Mouse (Mus musculus) forebrain, embryonic 12.5 days (tissue): ENCODE results near the gene Sp9. TPM values are rescaled to one million over a fixed set of nuclear protein-coding genes. Genes with fewer than 3 reads are reported as not detected.
A peak's percentile ranks its signal among the peaks of the same experiment; 100 is the strongest.

Source experiments
- ATAC-seq: fragments of 200-750 bp; cut with Nextera tagmentation; 2 replicates; pipeline ENCODE4 v1.8.0; 2017; ENCODE audit warnings: moderate TSS enrichment; ENCODE audit not compliant: low FRiP score
- H3K27ac ChIP-seq: fragments of 300-500 bp; sonication (generic); 2 replicates; pipeline ENCODE4 v1.5.1; 2016; ENCODE audit warnings: mild to moderate bottlenecking
- H3K27me3 ChIP-seq: fragments of 300-500 bp; sonication (generic); 2 replicates; pipeline ENCODE4 v1.6.1; 2016; ENCODE audit warnings: mild to moderate bottlenecking
- H3K36me3 ChIP-seq: fragments of 300-500 bp; sonication (generic); replicated peaks from 2 replicates; pipeline ENCODE4 v1.6.1; 2016; ENCODE audit warnings: mild to moderate bottlenecking
- H3K4me1 ChIP-seq: fragments of 300-500 bp; sonication (generic); 2 replicates; pipeline ENCODE4 v1.6.1; 2016
- H3K4me2 ChIP-seq: fragments of 300-500 bp; sonication (generic); 2 replicates; pipeline ENCODE4 v1.6.1; 2016; ENCODE audit warnings: mild to moderate bottlenecking, moderate library complexity
- H3K4me3 ChIP-seq: fragments of 300-500 bp; sonication (generic); replicated peaks from 2 replicates; pipeline ENCODE4 v1.5.1; 2016; ENCODE audit warnings: mild to moderate bottlenecking
- H3K9ac ChIP-seq: fragments of 300-500 bp; sonication (generic); 2 replicates; pipeline ENCODE4 v1.6.1; 2016; ENCODE audit warnings: mild to moderate bottlenecking
- H3K9me3 ChIP-seq: fragments of 300-500 bp; sonication (generic); 2 replicates; pipeline ENCODE4 v1.6.1; 2016
- WGBS: fragments of 180-500 bp; shearing (Covaris S2); methylation state at CpG from one replicate; pipeline ENCODE4 v1.1.7; 2016; 5-methylcytosine and 5-hydroxymethylcytosine counted together
- polyA plus RNA-seq: library from polyadenylated mRNA; unstranded; fragments of >200 nt; fragmentation: Nextera tagmentation; extraction: Ambion mirVana; gene quantifications from 2 replicates; pipeline ENCODE4 v1.2.1, GENCODE M21; 2016

Sp9 gene
- polyA plus RNA-seq, 1 experiment from 2014 or later: 12.9 TPM

GRCm38 (mm10) chr2:73295023-73295422 lies 23.3 kb downstream of the Sp9 start:
- H3K9ac ChIP-seq: no peak overlapping the region
- WGBS: 86% methylated on average over 7 of the region's 7 CpGs
- no peak overlapping the region for H3K4me2 ChIP-seq
- ATAC-seq: no peak
- H3K4me1 ChIP-seq: no peaks in the 10 kb centered on the region
- no peaks in the 10 kb centered on the region for H3K27me3 ChIP-seq
- peaks cover 4% of the 10 kb centered on the region; the same call in 1 of the 2 replicates for H3K36me3 ChIP-seq
- no peak overlapping the region for H3K27ac ChIP-seq
- H3K9me3 ChIP-seq: no peaks in the 10 kb centered on the region
- no peak overlapping the region for H3K4me3 ChIP-seq

GRCm38 (mm10) chr2:73298154-73298553 lies 26.4 kb downstream of the Sp9 start:
- H3K4me2 ChIP-seq: no peak overlapping the region
- WGBS: 82% methylated on average over 7 of the region's 7 CpGs
- peaks cover 7% of the 10 kb centered on the region; the same call in 1 of the 2 replicates for H3K36me3 ChIP-seq
- no peak overlapping the region for H3K9ac ChIP-seq
- no peaks in the 10 kb centered on the region for H3K4me1 ChIP-seq
- H3K4me3 ChIP-seq: no peak overlapping the region
- no peak for ATAC-seq
- no peaks in the 10 kb centered on the region for H3K9me3 ChIP-seq
- no peak overlapping the region for H3K27ac ChIP-seq
- no peaks in the 10 kb centered on the region for H3K27me3 ChIP-seq

- no peak overlapping the region for H3K4me2 ChIP-seq
- no peaks in the 10 kb centered on the region for H3K9me3 ChIP-seq
- no peak overlapping the region for H3K27ac ChIP-seq
- H3K36me3 ChIP-seq: peaks cover 7% of the 10 kb centered on the region
- 50% methylated on average over 3 of the region's 3 CpGs for WGBS
- H3K4me3 ChIP-seq: no peak overlapping the region
- no peaks in the 10 kb centered on the region for H3K27me3 ChIP-seq
- no peak for ATAC-seq
- H3K9ac ChIP-seq: no peak overlapping the region
- no peaks in the 10 kb centered on the region for H3K4me1 ChIP-seq
Observed at GRCm38 (mm10) chr2:73298841-73299240, 27.1 kb downstream of the Sp9 start.

- WGBS: 88% methylated on average over 1 of the region's 1 CpGs
- H3K4me3 ChIP-seq: no peak overlapping the region
- no peak for ATAC-seq
- no peak overlapping the region for H3K4me2 ChIP-seq
- H3K36me3 ChIP-seq: peaks cover 23% of the 10 kb centered on the region
- H3K9me3 ChIP-seq: no peaks in the 10 kb centered on the region
- H3K9ac ChIP-seq: no peak overlapping the region
- H3K27ac ChIP-seq: no peak overlapping the region
- no peaks in the 10 kb centered on the region for H3K4me1 ChIP-seq
- H3K27me3 ChIP-seq: no peaks in the 10 kb centered on the region
Observed at GRCm38 (mm10) chr2:73301979-73302378, 30.3 kb downstream of the Sp9 start.

GRCm38 (mm10) chr2:73302722-73303121 lies 31.0 kb downstream of the Sp9 start:
- ATAC-seq: no peak
- Histone ChIP-seq H3K27me3 (no peaks in the 10 kb centered on the region), H3K4me1 (no peaks in the 10 kb centered on the region), H3K4me3 (no peak overlapping the region), H3K9ac (no peak overlapping the region), H3K9me3 (no peaks in the 10 kb centered on the region), H3K27ac (no peak overlapping the region), H3K4me2 (no peak overlapping the region), H3K36me3 (peaks cover 30% of the 10 kb centered on the region)
- WGBS: 94% methylated on average over 9 of the region's 9 CpGs

- Histone ChIP-seq H3K9me3 (no peaks in the 10 kb centered on the region), H3K4me1 (no peaks in the 10 kb centered on the region), H3K4me3 (no peak overlapping the region), H3K9ac (no peak overlapping the region), H3K27ac (no peak overlapping the region), H3K27me3 (no peaks in the 10 kb centered on the region), H3K4me2 (no peak overlapping the region), H3K36me3 (peaks cover 41% of the 10 kb centered on the region)
- no peak for ATAC-seq
- 93% methylated on average over 5 of the region's 5 CpGs for WGBS
Observed at GRCm38 (mm10) chr2:73304506-73304905, 32.8 kb downstream of the Sp9 start.

GRCm38 (mm10) chr2:73306006-73306405 lies 34.3 kb downstream of the Sp9 start:
- Histone ChIP-seq H3K27me3 (no peaks in the 10 kb centered on the region), H3K9ac (no peak overlapping the region), H3K27ac (no peak overlapping the region), H3K9me3 (no peaks in the 10 kb centered on the region), H3K36me3 (peaks cover 46% of the 10 kb centered on the region), H3K4me3 (no peak overlapping the region), H3K4me1 (peaks cover 2% of the 10 kb centered on the region; the same call in 1 of the 2 replicates), H3K4me2 (no peak overlapping the region)
- no peak for ATAC-seq
- 90% methylated on average over 7 of the region's 7 CpGs for WGBS

- Histone ChIP-seq H3K36me3 (peaks cover 19% of the 10 kb centered on the region), H3K4me1 (peaks cover 15% of the 10 kb centered on the region), H3K4me2 (peak within 1 kb of the TSS; percentile 90), H3K27ac (peak within 1 kb of the TSS; percentile 78), H3K9me3 (no peaks in the 10 kb centered on the region), H3K9ac (peak within 1 kb of the TSS; percentile 61), H3K27me3 (no peaks in the 10 kb centered on the region), H3K4me3 (peak within 1 kb of the TSS; percentile 70)
- WGBS: under 1% methylated on average over 64 of the region's 64 CpGs
- peak; percentile 97 for ATAC-seq
Observed at GRCm38 (mm10) chr2:73312152-73313116, 40.7 kb downstream of the Sp9 start, which contains the start of the genes Scrn3 and Cir1. Scrn3 (plus strand) TSS chr2:73312601. Cir1 (minus strand) TSS chr2:73312701.

- peak; percentile 24; the same call in 1 of the 2 replicates for ATAC-seq
- Histone ChIP-seq H3K4me3 (peak overlapping the region; percentile 70), H3K9me3 (no peaks in the 10 kb centered on the region), H3K27me3 (no peaks in the 10 kb centered on the region), H3K27ac (peak overlapping the region; percentile 78), H3K4me2 (peak overlapping the region; percentile 52), H3K4me1 (peaks cover 15% of the 10 kb centered on the region), H3K36me3 (peaks cover 15% of the 10 kb centered on the region; the same call in 1 of the 2 replicates), H3K9ac (peak overlapping the region; percentile 61; the same call in 1 of the 2 replicates)
- WGBS: 47% methylated on average over 14 of the region's 14 CpGs
Observed at GRCm38 (mm10) chr2:73313117-73313501, 41.4 kb downstream of the Sp9 start.

- Histone ChIP-seq H3K4me3 (no peak overlapping the region), H3K27ac (no peak overlapping the region), H3K4me2 (no peak overlapping the region), H3K9me3 (no peaks in the 10 kb centered on the region), H3K4me1 (peaks cover 15% of the 10 kb centered on the region), H3K9ac (no peak overlapping the region), H3K36me3 (peaks cover 5% of the 10 kb centered on the region; the same call in 1 of the 2 replicates), H3K27me3 (no peaks in the 10 kb centered on the region)
- no peak for ATAC-seq
- 98% methylated on average over 3 of the region's 3 CpGs for WGBS
Observed at GRCm38 (mm10) chr2:73314311-73314710, 42.6 kb downstream of the Sp9 start.

- Histone ChIP-seq H3K27me3 (no peaks in the 10 kb centered on the region), H3K4me1 (peaks cover 4% of the 10 kb centered on the region), H3K9me3 (no peaks in the 10 kb centered on the region), H3K4me3 (no peak overlapping the region), H3K36me3 (no peaks in the 10 kb centered on the region), H3K9ac (no peak overlapping the region), H3K4me2 (no peak overlapping the region), H3K27ac (no peak overlapping the region)
- 90% methylated on average over 9 of the region's 9 CpGs for WGBS
- ATAC-seq: no peak
Observed at GRCm38 (mm10) chr2:73317426-73317825, 45.7 kb downstream of the Sp9 start.

- Histone ChIP-seq H3K36me3 (no peaks in the 10 kb centered on the region), H3K4me1 (no peaks in the 10 kb centered on the region)
Observed at GRCm38 (mm10) chr2:73319218-73319617, 47.5 kb downstream of the Sp9 start.

More at GRCm38 (mm10) chr2:73319218-73319617, 47.5 kb downstream of the Sp9 start:
- 86% methylated on average over 5 of the region's 5 CpGs for WGBS
- H3K9me3 ChIP-seq: no peaks in the 10 kb centered on the region
- ATAC-seq: no peak
- no peak overlapping the region for H3K4me3 ChIP-seq
- no peak overlapping the region for H3K27ac ChIP-seq
- H3K27me3 ChIP-seq: no peaks in the 10 kb centered on the region
- no peak overlapping the region for H3K4me2 ChIP-seq
- H3K9ac ChIP-seq: no peak overlapping the region
